Mouse (Mus musculus): Measurements from ENCODE around the gene Smc6. TPM values are rescaled to one million over a fixed set of nuclear protein-coding genes. Genes with fewer than 3 reads are reported as not detected.
A peak's percentile ranks its signal among the peaks of the same experiment; 100 is the strongest.

Smc6 gene
- total and polyA plus RNA-seq, 2 experiments from 2014 or later: 22.4 to 103 TPM

GRCm38 (mm10) chr12:11326483-11326882 is 60.8 kb downstream of the Smc6 start:
- ATAC-seq (ENCODE audit: low FRiP score): peak; percentile 69
- 51% methylated on average over 3 of the region's 3 CpGs for WGBS
- Histone ChIP-seq H3K36me3 (ENCODE audit: insufficient read depth, low read length) (peaks cover 16% of the 10 kb centered on the region; the same call in 1 of the 2 replicates), H3K27me3 (ENCODE audit: insufficient read depth, low read length) (no peaks in the 10 kb centered on the region), H3K4me2 (ENCODE audit: low read depth, low read length, poor library complexity, severe bottlenecking) (no peak overlapping the region), H3K9ac (replicated peaks; ENCODE audit: low read length, poor library complexity, severe bottlenecking) (no peak overlapping the region), H3K4me1 (ENCODE audit: insufficient read depth, low read length) (no peaks in the 10 kb centered on the region), H3K9me3 (ENCODE audit: low read length) (no peaks in the 10 kb centered on the region), H3K27ac (ENCODE audit: low read depth, low read length) (no peak overlapping the region), H3K4me3 (ENCODE audit: low read depth, low read length) (no peak overlapping the region)
- no peak for DNase-seq (ENCODE audit: low spot score)
- no peak for TF ChIP-seq CTCF (IDR thresholded peaks at IDR 0.05)

- ATAC-seq (ENCODE audit: low FRiP score) (no peak), DNase-seq (ENCODE audit: low spot score) (peak; percentile 35)
- peak; percentile 72 for TF ChIP-seq CTCF (IDR thresholded peaks at IDR 0.05)
- Histone ChIP-seq H3K4me2 (ENCODE audit: low read depth, low read length, poor library complexity, severe bottlenecking) (no peak overlapping the region), H3K4me3 (ENCODE audit: low read depth, low read length) (no peak overlapping the region), H3K9me3 (ENCODE audit: low read length) (no peaks in the 10 kb centered on the region), H3K4me1 (ENCODE audit: insufficient read depth, low read length) (no peaks in the 10 kb centered on the region), H3K36me3 (ENCODE audit: insufficient read depth, low read length) (no peaks in the 10 kb centered on the region), H3K27me3 (ENCODE audit: insufficient read depth, low read length) (no peaks in the 10 kb centered on the region), H3K27ac (ENCODE audit: low read depth, low read length) (no peak overlapping the region), H3K9ac (replicated peaks; ENCODE audit: low read length, poor library complexity, severe bottlenecking) (no peak overlapping the region)
- WGBS: 43% methylated on average over 4 of the region's 4 CpGs
Measured at GRCm38 (mm10) chr12:11336845-11337244, 71.2 kb downstream of the Smc6 start.

GRCm38 (mm10) chr12:11338251-11338650 is 72.6 kb downstream of the Smc6 start:
- no peaks in the 10 kb centered on the region for H3K27me3 ChIP-seq (ENCODE audit: insufficient read depth, low read length)
- no peak for DNase-seq (ENCODE audit: low spot score)
- no peak for ATAC-seq (ENCODE audit: low FRiP score)
- no peak for TF ChIP-seq CTCF (IDR thresholded peaks at IDR 0.05)
- no peaks in the 10 kb centered on the region for H3K9me3 ChIP-seq (ENCODE audit: low read length)
- H3K27ac ChIP-seq (ENCODE audit: low read depth, low read length): no peak overlapping the region
- WGBS: 95% methylated on average over 2 of the region's 2 CpGs
- H3K4me2 ChIP-seq (ENCODE audit: low read depth, low read length, poor library complexity, severe bottlenecking): no peak overlapping the region
- no peak overlapping the region for H3K9ac ChIP-seq (replicated peaks; ENCODE audit: low read length, poor library complexity, severe bottlenecking)
- H3K4me1 ChIP-seq (ENCODE audit: insufficient read depth, low read length): no peaks in the 10 kb centered on the region
- no peak overlapping the region for H3K4me3 ChIP-seq (ENCODE audit: low read depth, low read length)
- H3K36me3 ChIP-seq (ENCODE audit: insufficient read depth, low read length): no peaks in the 10 kb centered on the region

- Histone ChIP-seq H3K4me2 (ENCODE audit: low read depth, low read length, poor library complexity, severe bottlenecking) (no peak overlapping the region), H3K4me3 (ENCODE audit: low read depth, low read length) (no peak overlapping the region), H3K27me3 (ENCODE audit: insufficient read depth, low read length) (no peaks in the 10 kb centered on the region), H3K27ac (ENCODE audit: low read depth, low read length) (no peak overlapping the region), H3K9ac (replicated peaks; ENCODE audit: low read length, poor library complexity, severe bottlenecking) (no peak overlapping the region), H3K36me3 (ENCODE audit: insufficient read depth, low read length) (no peaks in the 10 kb centered on the region), H3K9me3 (ENCODE audit: low read length) (no peaks in the 10 kb centered on the region), H3K4me1 (ENCODE audit: insufficient read depth, low read length) (no peaks in the 10 kb centered on the region)
- 87% methylated on average over 6 of the region's 6 CpGs for WGBS
- DNase-seq (ENCODE audit: low spot score): no peak
- TF ChIP-seq CTCF (IDR thresholded peaks at IDR 0.05): no peak
- ATAC-seq (ENCODE audit: low FRiP score): no peak
Measured at GRCm38 (mm10) chr12:11342020-11342600, 76.4 kb downstream of the Smc6 start.

DNA sequence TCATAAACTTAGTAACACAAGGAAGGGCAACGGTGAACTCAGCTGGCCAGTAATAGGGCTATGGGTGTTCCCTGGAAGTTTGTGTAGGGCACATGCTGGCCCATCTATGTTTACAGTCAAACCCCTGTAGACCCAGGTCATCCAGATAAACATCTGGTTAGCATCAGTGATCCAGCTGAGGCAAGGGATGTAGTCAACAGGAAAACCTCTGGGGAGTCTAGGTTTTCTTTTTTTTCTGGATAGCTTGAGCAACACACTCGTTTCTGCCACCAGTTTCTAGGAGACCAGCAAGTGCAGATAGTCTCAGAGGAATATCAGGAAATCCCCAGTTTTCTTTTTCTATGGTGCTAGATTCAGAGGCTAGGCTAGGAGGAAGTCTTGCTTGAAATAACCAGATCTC is 80.3 kb downstream of the Smc6 start:
- no peak for DNase-seq (ENCODE audit: low spot score)
- H3K36me3 ChIP-seq (ENCODE audit: insufficient read depth, low read length): no peaks in the 10 kb centered on the region
- no peak for ATAC-seq (ENCODE audit: low FRiP score)
- 71% methylated on average over 2 of the region's 2 CpGs for WGBS
- H3K9ac ChIP-seq (replicated peaks; ENCODE audit: low read length, poor library complexity, severe bottlenecking): no peak overlapping the region
- H3K4me2 ChIP-seq (ENCODE audit: low read depth, low read length, poor library complexity, severe bottlenecking): no peak overlapping the region
- H3K27ac ChIP-seq (ENCODE audit: low read depth, low read length): no peak overlapping the region
- no peak for TF ChIP-seq CTCF (IDR thresholded peaks at IDR 0.05)
- H3K27me3 ChIP-seq (ENCODE audit: insufficient read depth, low read length): no peaks in the 10 kb centered on the region
- no peak overlapping the region for H3K4me3 ChIP-seq (ENCODE audit: low read depth, low read length)
- no peaks in the 10 kb centered on the region for H3K4me1 ChIP-seq (ENCODE audit: insufficient read depth, low read length)
- no peaks in the 10 kb centered on the region for H3K9me3 ChIP-seq (ENCODE audit: low read length)

DNA sequence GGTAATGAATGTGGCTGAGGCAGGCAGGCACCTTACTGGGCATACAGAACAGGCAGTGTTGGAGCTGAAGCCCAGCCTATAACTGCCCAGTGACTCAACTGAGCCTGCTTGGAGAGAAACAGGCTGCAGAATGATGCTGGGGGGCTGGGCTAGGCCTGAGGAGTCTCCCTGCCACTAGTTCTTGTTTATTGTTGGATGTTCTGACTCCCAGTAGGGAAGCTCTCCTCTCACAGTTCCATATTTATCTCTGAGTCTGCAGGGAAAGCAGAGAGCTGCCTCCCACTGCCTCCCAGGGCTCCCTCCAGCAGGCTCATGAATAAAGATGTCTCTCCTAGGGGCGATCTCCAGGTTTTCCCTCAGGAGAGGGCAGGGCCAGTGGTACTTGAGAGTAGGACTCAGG is 82.7 kb downstream of the Smc6 start:
- no peak for TF ChIP-seq CTCF (IDR thresholded peaks at IDR 0.05)
- DNase-seq (ENCODE audit: low spot score) (no peak), ATAC-seq (ENCODE audit: low FRiP score) (no peak)
- WGBS: 0% methylated on average over 1 of the region's 1 CpGs
- no peaks in the 10 kb centered on the region for H3K4me1 ChIP-seq (ENCODE audit: insufficient read depth, low read length)
- no peaks in the 10 kb centered on the region for H3K36me3 ChIP-seq (ENCODE audit: insufficient read depth, low read length)
- H3K9ac ChIP-seq (replicated peaks; ENCODE audit: low read length, poor library complexity, severe bottlenecking): no peak overlapping the region
- H3K9me3 ChIP-seq (ENCODE audit: low read length): no peaks in the 10 kb centered on the region
- no peaks in the 10 kb centered on the region for H3K27me3 ChIP-seq (ENCODE audit: insufficient read depth, low read length)
- no peak overlapping the region for H3K27ac ChIP-seq (ENCODE audit: low read depth, low read length)
- no peak overlapping the region for H3K4me3 ChIP-seq (ENCODE audit: low read depth, low read length)
- no peak overlapping the region for H3K4me2 ChIP-seq (ENCODE audit: low read depth, low read length, poor library complexity, severe bottlenecking)
